Mouse (Mus musculus) E14TG2a.4 (cell line): ENCODE measurements around the gene Slc35d2.

Experiments used
- CTCF ChIP-seq: conservative IDR thresholded peaks from 2 replicates; pipeline ENCODE4 v1.5.1; 2014; ENCODE audit warnings: low read length
- NANOG ChIP-seq: IDR thresholded peaks from 2 replicates; pipeline ENCODE4 v1.6.1; 2014; ENCODE audit warnings: borderline replicate concordance, low read length, mixed read lengths

DNA sequence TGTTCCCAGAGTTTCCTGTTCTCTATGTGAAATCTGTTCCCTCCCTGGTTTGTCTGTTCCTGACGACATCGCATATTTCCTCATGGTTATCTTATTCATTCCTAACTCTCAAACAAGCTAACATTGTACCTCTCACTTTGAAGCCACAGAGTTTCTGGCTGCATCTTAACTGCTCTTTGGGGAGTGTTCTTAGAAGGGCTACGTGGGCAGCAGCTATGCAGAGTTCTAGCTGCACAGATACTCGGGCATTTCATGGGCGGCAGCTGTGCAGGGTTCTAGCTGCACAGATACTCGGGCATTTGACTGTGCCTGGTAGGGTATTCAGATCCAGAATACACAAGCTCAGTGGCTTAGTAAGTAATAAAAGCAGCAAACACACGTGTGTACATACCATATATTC, 41.1 kb downstream of the Slc35d2 start:
- no peak for TF ChIP-seq CTCF
- TF ChIP-seq NANOG, result no peak
